Mouse (Mus musculus) urinary bladder, postnatal 4 days (tissue): ENCODE measurements around the gene Snapin.

Experiments
- DNase-seq, 2 experiments: peaks; one replicate each; pipeline ENCODE4 v3.0.0; 2021 to 2022; ENCODE audit warnings: low spot score in 2 of 2

Snapin gene

DNA sequence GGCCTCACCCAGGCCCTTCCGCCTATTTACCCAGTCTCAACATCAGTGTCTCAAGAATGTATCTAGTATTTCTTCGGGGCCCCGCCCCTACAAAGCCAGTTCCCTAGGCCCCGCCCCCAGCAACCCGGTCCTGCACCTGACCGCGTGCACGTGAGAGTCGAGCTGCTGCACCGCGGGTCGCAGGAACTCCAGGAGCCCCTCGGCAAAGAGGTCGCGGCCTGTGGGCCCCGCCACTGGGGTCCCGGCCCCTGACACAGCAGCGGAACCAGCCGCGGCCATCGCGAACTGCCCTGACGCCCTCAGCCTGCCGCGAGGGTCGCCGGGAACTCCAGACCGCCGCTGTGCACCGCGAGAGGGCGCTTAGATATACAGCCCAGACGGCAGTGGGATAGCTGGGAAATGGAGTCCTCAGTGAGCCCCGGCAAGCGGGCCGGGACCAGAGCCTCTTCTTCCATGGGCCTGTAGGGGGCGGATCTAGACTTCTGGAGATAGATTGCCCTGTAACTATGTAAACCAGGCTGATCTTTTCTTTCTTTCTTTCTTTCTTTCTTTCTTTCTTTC, at the start of gene Snapin:
TSS of gene Snapin (minus strand) at position 338 of the 561 bp plus-strand sequence.
- peak; percentile 95 to 96 for DNase-seq

DNA sequence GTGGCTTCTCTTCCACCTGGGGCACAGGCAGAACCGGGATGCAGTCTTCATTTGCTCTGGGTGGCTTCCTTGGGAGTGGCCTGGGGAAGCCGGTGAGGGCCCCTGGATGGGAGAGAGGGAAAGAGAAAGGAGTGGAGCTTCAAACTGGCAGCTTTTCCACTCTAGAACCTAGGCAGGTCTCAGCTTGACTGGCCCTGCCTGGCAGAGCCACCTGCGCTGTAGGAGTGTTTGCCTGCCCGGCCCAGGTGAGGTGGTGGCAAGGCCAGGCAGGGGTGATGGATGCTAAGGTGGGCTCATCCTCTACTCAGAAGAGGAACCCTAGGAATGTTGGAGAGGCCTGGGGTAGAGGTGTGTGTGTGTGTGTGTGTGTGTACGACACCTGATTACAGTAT, 47.1 kb upstream of the Snapin start:
- no peak for DNase-seq

DNA sequence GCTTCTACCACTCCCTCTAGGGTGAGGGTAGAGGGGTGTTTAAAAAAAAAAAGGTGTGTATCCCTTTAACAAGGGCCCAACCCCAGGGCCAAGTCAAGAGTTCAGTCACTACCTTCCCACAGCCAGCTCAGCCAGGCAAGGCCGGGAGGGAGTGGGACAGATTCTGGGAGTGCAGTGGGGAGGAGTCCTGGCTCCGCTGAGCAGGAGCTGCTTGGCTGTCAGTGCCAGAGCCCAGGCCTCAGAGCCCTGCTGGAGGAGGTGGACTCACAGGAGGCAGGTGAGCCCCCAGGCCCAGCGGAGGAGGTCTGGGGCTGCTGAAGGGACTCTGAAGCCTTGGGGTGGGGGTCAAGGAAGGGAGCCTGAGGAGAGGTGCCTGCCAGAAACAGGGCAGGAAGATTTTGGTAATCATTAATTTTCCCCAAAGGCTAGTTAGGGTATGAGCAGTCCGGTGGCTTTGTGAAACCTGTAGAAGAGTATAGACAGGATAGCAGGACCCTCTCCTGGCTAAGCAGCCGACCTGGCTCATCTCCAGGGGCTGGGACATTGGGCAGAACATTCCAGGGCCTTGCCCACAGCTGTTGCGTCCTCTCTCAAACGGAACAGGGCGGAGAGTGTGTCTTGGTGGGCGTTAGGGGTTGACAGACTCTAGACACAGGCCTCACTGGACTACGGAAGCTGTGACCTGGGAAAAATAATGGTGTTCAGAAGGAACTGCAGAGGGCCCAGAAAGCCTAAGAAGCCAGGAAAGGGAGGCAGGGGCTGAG, 46.5 kb upstream of the Snapin start, which contains the start of gene S100a16:
TSS of gene S100a16 (plus strand) at position 114 of the 764 bp plus-strand sequence.
- DNase-seq: peak; percentile 71 to 80

DNA sequence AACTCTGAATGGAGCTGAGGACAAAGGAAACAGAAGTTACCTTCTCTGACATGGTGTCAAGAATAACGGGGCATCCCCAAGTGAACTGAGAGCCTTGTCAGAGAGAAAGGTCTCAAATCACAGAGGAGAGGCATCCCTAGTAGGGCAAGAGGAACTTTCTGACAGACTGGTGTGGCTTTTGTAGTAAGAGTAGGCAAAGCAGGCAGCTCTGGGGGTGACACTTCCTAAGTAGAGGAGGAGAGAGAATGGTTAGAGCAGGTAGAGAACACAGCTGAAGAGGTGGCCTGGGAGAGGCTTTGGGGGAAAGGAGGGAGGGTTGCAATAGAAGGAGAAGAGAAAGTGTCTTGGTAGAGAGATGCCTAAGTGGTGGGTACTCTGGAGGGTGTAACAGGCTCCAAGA, 44.6 kb upstream of the Snapin start:
- DNase-seq: no peak

DNA sequence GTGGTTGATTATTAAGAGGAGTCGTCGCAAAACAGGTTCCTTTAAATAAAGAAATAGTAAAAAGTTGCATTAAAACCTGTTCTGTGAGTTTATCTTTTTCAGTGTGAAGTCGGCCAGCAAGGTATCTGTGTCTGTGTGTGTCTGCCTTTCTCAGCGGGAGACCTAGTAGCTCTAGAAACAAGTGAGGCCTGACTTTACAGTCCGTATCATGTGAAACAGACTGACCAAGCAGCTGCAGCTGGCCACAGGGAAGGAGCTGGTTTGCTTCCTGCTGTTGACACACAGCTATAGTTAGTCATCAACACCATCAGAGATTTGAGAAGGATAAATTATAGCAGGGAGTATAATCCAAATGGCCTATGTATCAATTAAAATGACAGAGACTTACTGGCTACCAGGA, 40.9 kb upstream of the Snapin start:
- DNase-seq: no peak

DNA sequence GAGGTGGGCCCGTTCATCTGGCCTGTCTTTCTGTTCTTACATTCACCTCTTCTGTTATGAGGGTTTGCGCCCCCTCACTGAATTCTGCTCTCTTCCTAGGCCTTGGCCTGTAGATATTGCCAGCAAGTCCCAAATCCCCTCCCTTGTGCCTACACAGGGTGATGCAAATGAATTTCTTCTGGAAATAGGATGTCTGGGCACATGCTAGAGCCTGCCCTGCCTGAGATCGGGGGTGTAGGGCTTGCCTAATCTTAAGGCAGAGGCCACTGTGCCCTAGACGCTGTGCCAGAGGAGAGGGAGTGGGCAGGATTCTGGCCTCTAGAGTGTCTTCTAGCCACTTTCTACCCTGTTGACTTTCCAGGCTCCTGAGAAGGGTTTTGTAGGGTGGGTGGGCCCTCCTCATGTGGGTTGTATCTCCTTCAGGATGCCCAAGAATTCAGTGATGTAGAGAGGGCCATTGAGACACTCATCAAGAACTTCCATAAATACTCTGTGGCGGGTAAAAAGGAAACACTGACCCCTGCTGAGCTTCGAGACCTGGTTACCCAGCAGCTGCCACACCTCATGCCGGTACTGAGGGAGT, 36.5 kb upstream of the Snapin start:
- no peak for DNase-seq

DNA sequence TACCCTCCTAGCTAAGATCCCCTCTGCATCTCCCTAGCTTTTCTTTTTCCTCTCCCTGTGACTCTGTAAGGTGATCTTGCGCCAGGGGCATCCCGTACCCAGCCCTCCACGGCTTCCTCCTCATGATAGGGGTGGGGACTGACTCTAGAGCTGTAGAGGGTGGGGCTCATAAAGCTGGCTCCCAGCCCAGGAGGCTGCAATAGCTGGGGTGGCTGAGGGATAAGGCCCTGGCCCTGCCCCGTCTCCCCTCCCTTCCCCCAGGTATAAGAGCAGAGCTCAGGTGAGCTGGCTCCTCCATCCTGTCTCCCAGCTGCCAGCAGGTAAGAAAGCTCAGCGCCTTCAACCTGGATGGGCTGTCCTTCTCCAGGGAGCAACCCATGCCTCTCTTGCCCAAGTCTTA, 35.7 kb upstream of the Snapin start, which contains the start of gene S100a14:
TSS of gene S100a14 (plus strand) at position 277 of the 400 bp plus-strand sequence.
- peak in 1 of 2 experiments; percentile 67 for DNase-seq

DNA sequence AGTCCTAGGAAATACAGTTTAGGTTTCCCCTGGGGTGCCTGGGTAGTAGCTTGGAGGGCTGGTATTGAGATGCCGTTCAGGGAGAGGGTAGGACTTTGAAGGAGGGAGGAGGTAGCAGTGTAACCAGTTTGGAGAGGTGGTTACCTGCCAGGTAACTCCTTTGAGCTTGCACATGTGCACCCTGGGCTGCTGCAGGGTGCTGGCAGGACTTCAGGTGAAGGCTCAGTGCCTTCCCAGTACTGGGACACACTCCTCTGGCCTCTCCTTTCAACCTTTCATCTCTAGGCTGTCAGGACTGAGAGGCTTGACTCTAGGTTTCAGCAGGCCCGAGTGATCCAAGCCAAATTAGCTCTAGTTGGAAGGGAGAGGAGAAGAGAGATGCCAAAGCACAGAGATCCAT, 35.2 kb upstream of the Snapin start:
- no peak for DNase-seq

DNA sequence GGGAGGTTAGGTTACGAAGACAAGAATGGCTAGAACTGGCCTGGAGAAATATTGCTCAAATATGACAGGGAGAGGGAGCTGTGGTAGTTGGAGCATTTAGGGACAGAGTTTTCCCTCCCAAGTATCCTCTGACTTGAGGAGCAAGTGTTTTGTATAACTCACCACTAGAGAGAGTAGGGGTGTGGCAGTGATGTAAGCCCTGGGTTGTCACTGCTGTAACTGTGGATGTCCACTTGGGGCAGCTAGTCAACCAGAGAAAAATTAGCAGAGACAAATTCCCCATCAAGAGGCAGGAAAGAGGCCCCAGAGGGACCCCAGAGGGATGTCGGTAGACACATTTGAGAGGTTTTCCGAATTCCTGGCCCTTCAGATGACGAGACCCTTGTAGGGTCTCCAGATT, 34.6 kb upstream of the Snapin start:
- DNase-seq: peak in 1 of 2 experiments; percentile 40

DNA sequence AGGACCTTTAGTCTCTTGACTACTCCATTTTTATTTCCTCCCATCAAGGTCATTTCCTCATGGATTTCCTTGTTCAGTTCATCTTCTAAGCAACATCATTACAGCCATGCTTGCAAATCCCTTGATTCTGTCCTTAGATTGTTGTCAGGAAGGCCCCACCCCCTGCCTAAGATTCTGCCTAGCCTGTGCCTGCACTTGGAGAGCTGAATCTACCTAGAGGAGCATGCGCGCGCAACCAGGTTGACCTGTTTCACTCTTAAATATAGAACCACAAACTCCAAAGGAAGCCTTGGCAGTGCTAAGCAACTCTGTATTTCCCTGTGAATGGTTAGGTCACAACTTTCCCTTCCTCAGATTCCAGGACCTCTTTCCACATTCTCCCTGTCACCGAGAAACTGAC, 26.9 kb upstream of the Snapin start:
- DNase-seq: no peak

DNA sequence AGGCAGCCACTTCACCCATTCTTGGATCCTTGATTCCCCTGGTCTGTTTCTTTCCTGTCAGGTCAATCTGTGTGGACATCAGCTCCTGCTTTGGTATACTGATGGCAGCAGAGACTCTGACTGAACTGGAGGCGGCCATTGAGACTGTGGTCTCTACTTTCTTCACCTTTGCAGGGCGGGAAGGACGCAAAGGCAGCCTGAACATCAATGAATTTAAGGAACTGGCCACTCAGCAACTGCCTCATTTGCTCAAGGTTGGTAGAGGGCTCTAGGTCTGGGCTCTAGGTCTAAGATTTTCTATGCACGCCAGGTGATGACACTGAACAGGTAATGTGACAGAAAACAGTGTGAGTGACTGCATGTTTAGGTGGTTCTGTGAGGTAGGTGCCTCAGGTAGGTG, 25.0 kb upstream of the Snapin start:
- DNase-seq: no peak

DNA sequence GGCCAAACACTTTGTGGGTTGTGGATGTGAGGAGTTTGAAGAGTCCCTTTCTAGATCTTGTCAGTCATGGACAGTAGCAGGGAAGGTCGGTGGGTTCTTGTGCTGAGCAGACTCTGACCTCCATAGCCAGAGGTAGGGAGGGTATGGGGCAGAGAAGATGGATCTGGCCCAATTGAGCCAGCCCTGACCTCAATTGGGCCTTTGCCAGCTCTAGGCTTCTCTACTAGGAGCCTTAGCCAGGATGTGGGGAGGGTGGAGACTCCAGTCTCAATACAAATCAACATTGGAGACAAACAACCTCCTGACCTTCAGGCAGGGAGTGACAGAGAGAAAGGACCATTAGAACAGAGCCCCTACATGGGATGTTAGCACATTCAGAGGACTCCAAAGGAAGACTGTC, 24.4 kb upstream of the Snapin start:
- DNase-seq: no peak

DNA sequence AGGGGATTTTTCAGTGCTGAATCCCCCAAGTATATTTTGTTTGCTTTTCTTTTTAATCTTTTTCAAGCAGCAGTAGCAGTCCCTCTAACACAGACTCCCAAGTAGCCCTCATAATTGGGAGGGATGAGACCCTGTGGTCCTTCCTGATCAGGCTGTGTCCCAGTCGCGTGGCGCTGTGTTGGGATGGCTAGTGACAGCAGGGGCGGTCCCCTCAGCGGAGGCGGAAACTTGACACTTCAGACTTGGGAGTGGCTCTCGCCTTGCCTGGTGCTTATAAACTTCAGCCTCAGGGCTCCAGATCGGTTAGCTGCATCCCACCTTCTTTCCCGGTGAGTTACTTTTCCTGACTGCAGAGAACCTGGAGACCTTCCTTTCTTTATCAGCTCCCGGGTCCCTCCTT, 23.9 kb upstream of the Snapin start:
- DNase-seq: peak; percentile 54 to 74

DNA sequence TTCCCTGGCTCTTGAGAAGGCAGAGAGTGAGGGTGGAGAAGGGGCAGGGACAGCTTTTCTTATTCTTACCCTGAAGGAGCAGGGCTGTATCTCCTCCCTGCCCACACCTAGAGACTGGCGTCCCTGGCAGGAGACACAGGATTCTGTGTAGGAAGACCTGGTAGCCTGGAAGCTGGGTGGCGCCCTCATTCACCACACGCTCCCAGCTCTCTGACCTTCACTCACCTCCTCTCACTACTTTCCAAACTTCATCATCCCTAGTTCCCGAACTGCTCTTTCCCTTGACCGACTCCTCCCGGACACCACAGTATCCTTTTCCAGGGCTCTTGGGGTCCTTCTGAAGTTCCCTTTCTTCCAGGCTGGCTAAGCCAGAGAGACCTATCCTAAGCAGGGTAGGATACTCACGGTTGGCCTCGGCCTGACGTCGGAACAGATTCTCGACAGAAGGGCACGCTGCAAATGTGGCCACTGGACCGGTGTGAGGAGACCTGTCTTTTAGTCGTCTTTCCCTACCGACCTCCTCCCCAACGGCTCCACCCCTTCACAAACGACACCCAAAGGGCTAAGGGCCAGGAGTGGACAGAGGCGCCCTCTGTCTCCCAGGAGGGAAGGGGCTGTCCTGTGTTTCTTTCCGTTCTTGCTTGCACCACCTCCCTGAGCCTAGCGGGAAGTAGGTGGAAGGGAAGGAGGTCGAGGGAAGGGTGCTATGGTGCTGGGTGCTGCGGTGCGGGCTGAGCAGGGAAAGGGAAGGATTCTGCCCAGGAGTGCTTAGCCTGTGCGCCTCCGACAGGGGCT, 23.2 kb upstream of the Snapin start, which contains the start of the genes S100a1 and S100a13:
TSS of gene S100a1 (minus strand) at position 597 of the 795 bp plus-strand sequence.
TSS of gene S100a13 (plus strand) at position 640 of the 795 bp plus-strand sequence.
- peak; percentile 72 to 79 for DNase-seq

DNA sequence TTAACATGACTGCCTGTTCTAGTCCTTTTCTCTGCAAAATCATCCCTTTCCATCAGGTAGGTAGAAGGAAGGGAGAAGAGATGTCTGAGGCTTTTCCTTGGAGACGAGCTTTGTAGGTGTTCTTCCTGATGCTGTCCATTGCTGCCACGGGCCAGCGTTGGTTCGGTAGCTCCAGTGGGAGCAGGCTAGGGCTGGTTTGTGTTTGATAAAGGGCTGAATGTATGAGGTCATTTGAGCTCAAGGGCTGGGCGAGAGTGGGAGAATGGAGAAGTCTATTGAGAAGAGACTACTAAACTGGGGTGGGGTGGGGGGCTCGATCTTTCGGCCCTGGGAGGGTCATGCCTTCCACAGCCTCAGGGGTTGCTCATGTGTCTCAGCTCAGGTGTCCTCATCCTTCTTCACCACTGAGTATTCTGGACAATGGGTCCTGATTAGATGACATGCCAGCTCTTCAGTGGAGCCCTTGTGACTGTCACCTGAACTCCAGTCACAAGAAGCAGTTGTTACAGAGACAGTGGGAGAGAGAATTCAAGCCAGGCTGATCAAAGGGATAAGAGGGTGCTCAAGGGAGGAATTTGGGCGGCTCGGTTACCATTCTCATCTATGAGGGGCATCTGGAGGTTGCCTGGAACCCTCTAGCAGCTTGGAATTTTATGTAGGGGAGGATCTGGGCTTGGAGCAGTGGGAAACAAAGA, 22.3 kb upstream of the Snapin start:
- no peak for DNase-seq

DNA sequence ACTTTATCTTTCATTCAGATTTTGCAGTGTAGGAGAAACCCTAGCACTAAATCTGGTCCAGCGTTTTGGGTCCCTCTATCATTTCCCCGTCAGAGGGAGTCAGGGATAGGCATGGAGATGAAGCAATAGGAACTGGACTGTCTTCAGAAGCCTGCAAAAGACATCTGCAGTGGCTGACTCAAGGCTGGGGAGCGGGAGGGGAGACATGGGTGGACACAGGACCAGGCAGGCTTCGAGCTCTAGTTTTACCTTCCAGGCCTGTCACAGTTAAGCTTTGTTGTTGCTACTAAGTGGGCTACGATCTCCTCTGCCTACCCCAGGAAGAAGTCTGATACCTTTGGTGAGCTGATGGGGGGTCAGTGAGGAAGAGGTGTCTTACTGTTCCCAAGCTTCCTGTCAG, 21.4 kb upstream of the Snapin start:
- no peak for DNase-seq

DNA sequence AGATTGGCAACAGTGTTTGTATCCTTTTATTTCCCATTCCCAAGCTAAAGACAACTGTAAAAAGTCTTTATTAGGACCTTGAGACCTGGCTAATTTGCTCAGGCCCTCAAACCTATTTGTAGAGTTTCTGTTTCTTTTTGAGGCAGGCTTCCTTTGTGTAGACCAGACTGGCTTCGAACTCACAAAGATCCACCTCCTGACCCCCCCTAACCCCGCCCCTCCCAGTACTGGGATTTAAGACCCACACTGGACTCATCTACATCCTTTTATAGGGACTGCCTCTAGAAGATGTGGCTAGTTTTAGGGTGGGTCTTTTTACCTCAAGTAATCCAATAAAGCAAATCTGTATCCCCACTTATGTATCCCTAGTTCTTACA, 18.9 kb upstream of the Snapin start:
- no peak for DNase-seq

DNA sequence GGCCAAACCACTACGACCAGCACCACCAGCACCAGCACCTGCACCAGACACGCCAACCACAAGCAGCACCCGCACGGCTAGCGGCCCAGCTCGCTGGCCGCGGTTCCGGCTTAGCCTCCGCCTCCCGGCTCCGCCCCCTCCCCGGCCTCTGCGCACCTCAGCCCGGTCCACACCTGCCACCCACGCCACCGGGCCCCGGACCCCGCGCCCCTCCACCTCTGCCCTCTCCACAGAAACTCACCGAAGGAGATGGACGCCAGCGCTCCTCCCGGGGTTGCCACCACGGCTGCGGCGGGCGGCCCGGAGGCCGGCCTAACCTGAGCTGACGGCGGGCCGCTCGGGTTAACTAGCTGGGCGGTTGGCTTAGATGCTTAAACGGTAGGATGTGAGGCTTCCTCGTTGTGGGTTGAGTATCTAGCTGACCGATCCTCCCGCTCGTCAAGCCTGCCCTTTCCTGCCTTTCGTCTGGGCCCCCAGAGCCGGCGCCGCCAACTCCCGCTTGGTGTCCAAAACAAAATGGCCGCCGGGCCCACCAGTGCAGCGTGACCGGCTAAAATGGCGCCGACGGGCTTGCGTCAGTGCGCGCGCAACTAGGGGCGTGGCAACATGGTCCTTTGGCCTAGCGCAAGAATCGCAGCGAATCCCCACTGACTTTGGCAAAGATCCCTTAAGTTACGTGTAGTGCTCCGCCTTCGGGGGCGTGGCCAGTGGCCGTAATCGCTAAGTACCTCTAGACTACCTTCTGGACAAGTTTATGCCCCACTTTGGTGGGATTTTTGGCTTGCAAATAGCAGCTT, 18.3 kb upstream of the Snapin start, which contains the start of gene Chtop:
TSS of gene Chtop (minus strand) at position 549 of the 797 bp plus-strand sequence.
- peak; percentile 99 to 100 for DNase-seq

DNA sequence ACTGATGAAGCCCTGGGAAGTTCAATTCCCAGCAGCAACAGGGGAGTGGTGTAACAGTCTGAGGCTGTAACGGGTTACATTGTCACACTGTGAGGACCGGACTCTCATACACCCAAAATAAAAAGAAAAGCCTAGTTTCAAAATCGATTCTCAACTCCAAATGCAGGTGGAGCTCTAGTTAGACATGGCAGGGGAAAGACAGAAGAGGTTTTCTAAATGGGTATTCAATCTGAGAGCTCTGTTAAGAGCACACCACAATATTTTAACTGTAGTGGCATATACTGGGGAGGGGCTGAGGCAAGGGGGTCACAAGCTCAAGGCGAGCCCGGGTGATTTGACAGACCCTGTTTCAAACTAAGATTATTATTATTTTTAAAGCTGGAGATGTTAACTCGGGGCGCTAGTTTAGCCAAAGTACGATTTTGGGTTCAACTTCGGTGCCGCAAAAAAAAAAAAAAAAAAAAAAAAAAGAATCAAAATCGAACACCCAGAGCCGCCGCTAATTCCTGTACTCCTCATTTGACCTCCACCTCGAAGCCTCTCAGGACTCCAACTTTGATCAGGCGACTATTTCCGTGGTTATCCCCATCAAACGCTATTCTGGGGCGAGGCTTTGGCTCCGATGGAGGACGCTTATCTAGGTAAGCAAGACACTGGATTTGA, 17.6 kb upstream of the Snapin start:
- DNase-seq: no peak

DNA sequence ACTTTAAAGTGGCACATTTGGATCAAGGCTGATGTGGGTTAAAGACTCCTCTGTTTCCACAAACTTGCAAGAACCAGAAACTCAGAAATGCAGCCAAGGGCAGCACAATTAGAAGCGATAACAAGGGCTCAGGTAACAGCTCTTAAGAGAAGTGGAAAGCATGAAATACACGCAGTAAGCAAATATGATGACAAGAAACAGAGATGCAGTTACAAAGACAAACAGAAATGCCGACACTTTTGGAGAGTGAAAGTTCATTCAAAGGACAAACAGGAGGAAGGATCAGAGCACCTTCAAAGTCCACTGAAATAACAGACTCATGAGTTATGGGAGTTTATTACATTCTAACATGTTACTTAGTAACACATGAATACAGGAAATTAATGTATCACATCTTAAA, 15.5 kb upstream of the Snapin start:
- DNase-seq: no peak
